Mouse (Mus musculus) myocyte (in vitro differentiated cells): ENCODE results near the gene Clns1a.

ENCODE experiments used
- E2F4 ChIP-seq: IDR thresholded peaks from one replicate; pipeline ENCODE4 v1.6.1; 2011; ENCODE audit warnings: mild to moderate bottlenecking, control low read depth, moderate library complexity; ENCODE audit not compliant: insufficient read depth
- MAX ChIP-seq: IDR thresholded peaks from one replicate; pipeline ENCODE4 v1.6.1; 2011; ENCODE audit warnings: low read depth, mild to moderate bottlenecking, control low read depth
- MYOD1 ChIP-seq, 3 experiments: IDR thresholded peaks; one replicate each; pipeline ENCODE4 v1.6.1; 2011; ENCODE audit warnings: control low read depth in 2 of 3, low read depth in 2 of 3, mild to moderate bottlenecking in 2 of 3, moderate library complexity in 1 of 3; ENCODE audit not compliant: insufficient read length in 2 of 3, control insufficient read depth in 1 of 3
- MYOG ChIP-seq, 3 experiments: IDR thresholded peaks; one replicate each; pipeline ENCODE4 v1.6.1; 2011; ENCODE audit warnings: control low read depth in 2 of 3, low read depth in 2 of 3, mild to moderate bottlenecking in 2 of 3; ENCODE audit not compliant: insufficient read length in 2 of 3, control insufficient read depth in 1 of 3, insufficient read depth in 1 of 3
- POLR2A ChIP-seq: IDR thresholded peaks from one replicate; pipeline ENCODE4 v1.6.1; 2011; ENCODE audit warnings: low read depth, mild to moderate bottlenecking, control low read depth, moderate library complexity; ENCODE audit not compliant: insufficient read length
- TCF12 ChIP-seq: IDR thresholded peaks from one replicate; pipeline ENCODE4 v1.6.1; 2011; ENCODE audit warnings: mild to moderate bottlenecking, control low read depth; ENCODE audit not compliant: poor library complexity, insufficient read depth, severe bottlenecking
- TCF3 ChIP-seq: IDR thresholded peaks from one replicate; pipeline ENCODE4 v1.6.1; 2011; ENCODE audit warnings: low read depth, control low read depth; ENCODE audit not compliant: insufficient read length
- USF1 ChIP-seq: IDR thresholded peaks from one replicate; pipeline ENCODE4 v1.6.1; 2011; ENCODE audit warnings: low read depth, mild to moderate bottlenecking, control low read depth, moderate library complexity

DNA sequence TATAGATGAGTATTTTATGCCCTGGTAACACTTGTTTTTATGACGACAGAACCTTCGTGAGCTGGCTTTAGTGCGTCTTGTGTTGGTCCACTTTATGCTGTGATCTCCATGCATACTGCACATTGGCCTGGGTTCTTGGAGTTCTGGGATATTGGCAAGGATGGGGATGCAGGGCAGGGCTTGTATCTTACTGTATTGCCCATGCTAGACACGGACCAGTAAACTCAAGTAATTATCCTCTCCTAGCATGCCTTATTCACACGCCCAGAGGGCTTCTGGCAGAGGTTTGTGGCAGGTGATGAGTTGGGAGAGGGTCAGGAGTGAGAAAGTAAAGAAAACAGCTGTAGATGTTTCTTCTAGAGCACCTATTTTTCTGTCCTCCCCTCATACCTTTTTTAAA lies 18.2 kb downstream of the Clns1a start:
- no peak for TF ChIP-seq MYOG (IDR thresholded peaks at IDR 0.05; ENCODE audit: control insufficient read depth in 1 of 3, insufficient read depth in 1 of 3, insufficient read length in 2 of 3, low read depth in 2 of 3)
- TF ChIP-seq USF1 = no peak
- no peak for TF ChIP-seq MYOD1 (IDR thresholded peaks at IDR 0.05; ENCODE audit: control insufficient read depth in 1 of 3, insufficient read length in 2 of 3, low read depth in 2 of 3)
- no peak for TF ChIP-seq TCF3
- no peak for TF ChIP-seq MAX
- TF ChIP-seq TCF12 = no peak
- no peak for TF ChIP-seq POLR2A
- no peak for TF ChIP-seq E2F4
